Mouse (Mus musculus) erythroid progenitor cell, adult 5-6 weeks (primary cell): ENCODE data around the gene Mrs2. TPM values are rescaled to one million over a fixed set of nuclear protein-coding genes. Genes with fewer than 3 reads are reported as not detected.
"Not testable (repeated sequence)": the region's sequence is repeated elsewhere in the genome, so short reads cannot be mapped to it uniquely, and the experiment has no call there.

Source experiments
- ATAC-seq: replicated peaks from 2 replicates; pipeline ENCODE4 v1.8.0; 2016; ENCODE audit warnings: moderate number of reproducible peaks, mild to moderate bottlenecking, moderate TSS enrichment, inconsistent platforms; ENCODE audit not compliant: poor library complexity, low FRiP score, severe bottlenecking
- total RNA-seq, 2 experiments: library from RNA; stranded (forward) in 1 of 2; stranded (reverse) in 1 of 2; fragments of 150-400 nt in 1 of 2; fragments of 186-747, 209-891 nt in 1 of 2; gene quantifications; 2 replicates each; pipeline versions ENCODE4 v1.2.3 to v1.2.4; 2015 to 2017; ENCODE audit warnings: low replicate concordance in 2 of 2

Gene Mrs2
- total RNA-seq, 2 experiments from 2014 or later = 7.3 to 12.6 TPM

GRCm38 (mm10) chr13:24985435-24985834 lies 34.7 kb downstream of the Mrs2 start:
- ATAC-seq = no peak

- ATAC-seq = no peak
These were observed 39.1 kb downstream of the Mrs2 start for GRCm38 (mm10) chr13:24981031-24981430.

GRCm38 (mm10) chr13:24977820-24978342 lies 42.3 kb downstream of the Mrs2 start:
- no peak for ATAC-seq

GRCm38 (mm10) chr13:24976384-24976783 lies 43.8 kb downstream of the Mrs2 start:
- no peak for ATAC-seq

- not testable (repeated sequence) for ATAC-seq
These were observed 48.4 kb downstream of the Mrs2 start for GRCm38 (mm10) chr13:24971776-24972175.

GRCm38 (mm10) chr13:24965846-24966201 lies 54.4 kb downstream of the Mrs2 start:
- peak; percentile 58 for ATAC-seq

- ATAC-seq = peak; percentile 70
These were observed 54.9 kb downstream of the Mrs2 start for GRCm38 (mm10) chr13:24965130-24965845.

GRCm38 (mm10) chr13:24962119-24962518 lies 58.1 kb downstream of the Mrs2 start:
- ATAC-seq = no peak

GRCm38 (mm10) chr13:24960084-24960483 lies 60.1 kb downstream of the Mrs2 start:
- no peak for ATAC-seq

GRCm38 (mm10) chr13:24958671-24959070 lies 61.5 kb downstream of the Mrs2 start:
- no peak for ATAC-seq

GRCm38 (mm10) chr13:24955500-24955899 lies 64.7 kb downstream of the Mrs2 start:
- no peak for ATAC-seq

- no peak for ATAC-seq
These were observed 65.1 kb downstream of the Mrs2 start for GRCm38 (mm10) chr13:24955091-24955490.

GRCm38 (mm10) chr13:24952659-24953058 lies 67.5 kb downstream of the Mrs2 start:
- ATAC-seq = no peak

- ATAC-seq = no peak
These were observed 71.3 kb downstream of the Mrs2 start for GRCm38 (mm10) chr13:24948870-24949269.

GRCm38 (mm10) chr13:24947158-24947557 lies 73.0 kb downstream of the Mrs2 start:
- no peak for ATAC-seq

GRCm38 (mm10) chr13:24945567-24945966 lies 74.6 kb downstream of the Mrs2 start:
- no peak for ATAC-seq

- no peak for ATAC-seq
These were observed 76.9 kb downstream of the Mrs2 start for GRCm38 (mm10) chr13:24943303-24943702.

- no peak for ATAC-seq
These were observed 77.5 kb downstream of the Mrs2 start, which contains the start of gene Gpld1 for GRCm38 (mm10) chr13:24942512-24943282. Gene Gpld1, plus strand, starts transcription at chr13:24943152.

- no peak for ATAC-seq
These were observed 80.7 kb downstream of the Mrs2 start for GRCm38 (mm10) chr13:24939472-24939871.

- ATAC-seq = no peak
These were observed 81.5 kb downstream of the Mrs2 start for GRCm38 (mm10) chr13:24938683-24939082.

GRCm38 (mm10) chr13:24937839-24938166 lies 82.4 kb downstream of the Mrs2 start:
- no peak for ATAC-seq
